Mouse (Mus musculus) C2C12 (cell line): ENCODE results near the gene Emc4. TPM values are rescaled to one million over a fixed set of nuclear protein-coding genes. Genes with fewer than 3 reads are reported as not detected.

ENCODE experiments used
- H3K27me3 ChIP-seq: one replicate; pipeline ENCODE4 v1.6.1; 2011; ENCODE audit not compliant: control insufficient read depth, insufficient read depth, insufficient read length
- H3K36me3 ChIP-seq: one replicate; pipeline ENCODE4 v1.6.1; 2011; ENCODE audit not compliant: control insufficient read depth, insufficient read depth
- H3K4me3 ChIP-seq: one replicate; pipeline ENCODE4 v1.5.1; 2011; ENCODE audit warnings: mild to moderate bottlenecking, control low read depth; ENCODE audit not compliant: poor library complexity, insufficient read depth, severe bottlenecking
- H3K79me2 ChIP-seq: one replicate; pipeline ENCODE4 v1.6.1; 2011; ENCODE audit not compliant: control insufficient read depth, insufficient read depth
- H3K79me3 ChIP-seq: one replicate; pipeline ENCODE4 v1.6.1; 2011; ENCODE audit warnings: low read depth, control low read depth
- H3ac ChIP-seq: one replicate; pipeline ENCODE3; 2011; ENCODE audit warnings: low read depth; ENCODE audit not compliant: control insufficient read depth, insufficient read length
- CEBPB ChIP-seq: IDR thresholded peaks from one replicate; pipeline ENCODE4 v1.6.1; 2011; ENCODE audit warnings: low read depth, mild to moderate bottlenecking, control low read depth, moderate library complexity
- CTCF ChIP-seq: IDR thresholded peaks from one replicate; pipeline ENCODE4 v1.5.1; 2011; ENCODE audit not compliant: control insufficient read depth, insufficient read depth, insufficient read length
- FOSL1 ChIP-seq: IDR thresholded peaks from one replicate; pipeline ENCODE4 v1.8.0; 2011; ENCODE audit warnings: mild to moderate bottlenecking, low read length; ENCODE audit not compliant: poor library complexity, insufficient read depth, severe bottlenecking
- MAX ChIP-seq: IDR thresholded peaks from one replicate; pipeline ENCODE4 v1.6.1; 2011; ENCODE audit warnings: mild to moderate bottlenecking, control low read depth
- MYOD1 ChIP-seq: IDR thresholded peaks from one replicate; pipeline ENCODE4 v1.6.1; 2011; ENCODE audit warnings: low read depth; ENCODE audit not compliant: control insufficient read depth, insufficient read length
- MYOG ChIP-seq: IDR thresholded peaks from one replicate; pipeline ENCODE4 v1.6.1; 2011; ENCODE audit not compliant: control insufficient read depth, insufficient read length; ENCODE audit errors: extremely low read depth
- USF1 ChIP-seq: IDR thresholded peaks from one replicate; pipeline ENCODE4 v1.6.1; 2011; ENCODE audit warnings: low read depth, mild to moderate bottlenecking, control low read depth, moderate library complexity
- polyA plus RNA-seq: library from polyadenylated mRNA; unstranded; fragments of >200 nt; fragmentation: generic; extraction: Trizol; gene quantifications from one replicate; pipeline ENCODE4 v1.2.1, GENCODE M21; 2012; ENCODE audit warnings: missing spikeins

The Emc4 gene
- polyA plus RNA-seq, 1 experiment = 152 TPM

DNA sequence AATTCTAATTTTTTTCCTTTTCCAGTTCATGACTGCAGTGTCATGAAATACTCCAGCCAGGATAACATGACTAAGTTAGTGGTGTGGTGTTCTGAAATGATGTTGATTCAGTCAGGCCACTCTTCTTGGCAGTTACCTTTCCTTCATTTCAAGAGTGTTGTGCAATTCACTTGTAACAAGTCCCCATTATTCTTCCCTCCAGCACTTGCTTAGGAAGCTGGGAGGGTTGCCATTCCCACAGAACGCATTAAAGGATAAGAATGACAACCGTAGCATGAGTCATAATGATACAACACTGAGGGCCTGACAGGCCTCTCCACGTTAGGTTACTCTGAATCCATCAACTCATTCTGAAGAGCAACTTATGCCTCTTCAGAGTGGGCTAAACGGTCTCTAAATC is 5.3 kb upstream of the Emc4 start:
- no peaks in the 10 kb centered on the region for H3K36me3 ChIP-seq
- no peak overlapping the region for H3ac ChIP-seq
- H3K79me3 ChIP-seq = no peaks in the 10 kb centered on the region
- TF ChIP-seq FOSL1 = peak; percentile 41
- no peak for TF ChIP-seq CTCF
- no peak for TF ChIP-seq MYOG
- no peak for TF ChIP-seq MYOD1
- no peak for TF ChIP-seq USF1
- TF ChIP-seq MAX = no peak
- peak; percentile 100 for TF ChIP-seq CEBPB
- no peaks in the 10 kb centered on the region for H3K79me2 ChIP-seq
- no peak overlapping the region for H3K4me3 ChIP-seq
- no peaks in the 10 kb centered on the region for H3K27me3 ChIP-seq

DNA sequence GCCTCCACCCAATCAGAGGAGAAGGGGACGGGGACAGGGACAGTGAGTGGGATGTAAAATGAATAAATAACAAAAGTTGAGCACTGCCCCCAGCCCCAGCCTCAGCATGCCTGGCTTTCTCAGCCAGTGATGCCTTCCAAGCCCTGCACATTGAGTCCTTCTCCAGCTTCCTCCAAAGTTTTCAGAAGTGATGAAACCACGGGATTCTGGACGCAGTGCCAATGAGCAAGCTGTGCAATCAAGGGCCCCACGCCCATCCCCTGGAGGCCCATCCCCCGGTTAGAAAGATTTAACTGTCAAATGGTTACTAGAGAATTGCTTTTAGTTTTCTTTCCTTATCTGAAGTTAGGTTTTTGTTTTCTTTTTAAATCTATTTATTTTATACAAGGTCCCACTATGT is 2.1 kb upstream of the Emc4 start:
- Histone ChIP-seq H3K79me3 (peaks cover 18% of the 10 kb centered on the region), H3K4me3 (no peak overlapping the region), H3ac (no peak overlapping the region), H3K79me2 (peaks cover 32% of the 10 kb centered on the region), H3K27me3 (no peaks in the 10 kb centered on the region), H3K36me3 (peaks cover 6% of the 10 kb centered on the region)
- TF ChIP-seq MYOG (no peak), USF1 (no peak), CTCF (no peak), MYOD1 (no peak), FOSL1 (no peak), CEBPB (no peak), MAX (no peak)

DNA sequence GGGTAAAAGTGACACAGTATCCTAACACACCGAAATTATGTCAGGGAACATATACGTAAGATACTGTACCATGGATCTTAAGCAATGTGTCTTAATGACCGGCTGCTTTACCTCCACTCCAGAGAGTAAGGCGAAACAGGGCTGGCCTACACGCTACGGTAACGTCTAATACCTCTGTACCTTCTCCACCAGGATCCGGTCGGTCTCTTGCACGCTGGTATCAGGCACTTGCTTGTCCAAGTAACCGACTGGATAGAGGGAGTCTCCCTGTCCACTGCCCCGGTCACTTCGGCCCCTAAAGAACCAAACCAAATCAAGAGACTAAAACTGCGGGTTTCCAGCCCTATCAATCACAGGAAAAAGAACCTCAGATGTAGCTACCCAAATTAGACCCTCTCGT is 605 bp downstream of the Emc4 start:
- Histone ChIP-seq H3ac (peak overlapping the region; percentile 50), H3K36me3 (peaks cover 23% of the 10 kb centered on the region)

DNA sequence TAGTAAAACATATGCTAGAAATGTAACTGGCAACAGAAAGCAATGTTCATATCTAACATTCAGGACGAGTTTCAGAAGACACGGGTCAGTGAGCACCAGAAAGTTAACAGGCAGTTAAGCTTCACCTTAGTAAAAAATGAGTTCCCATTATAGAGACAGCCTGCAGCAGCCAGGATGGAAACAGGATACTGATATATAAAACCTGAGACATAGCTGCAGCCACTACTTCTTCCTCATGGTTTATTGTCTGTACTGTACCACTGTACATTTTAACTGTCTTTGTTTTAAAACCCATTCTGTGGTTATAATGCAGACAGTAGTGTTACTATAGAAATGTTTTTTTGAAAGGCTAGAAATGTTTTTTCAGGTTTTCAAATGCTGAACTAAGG is 7.1 kb downstream of the Emc4 start:
- H3K79me3 ChIP-seq = peaks cover 1% of the 10 kb centered on the region
- TF ChIP-seq MYOD1 = no peak
- TF ChIP-seq MYOG = no peak
- TF ChIP-seq MAX = no peak
- TF ChIP-seq CEBPB = no peak
- no peak for TF ChIP-seq CTCF
- no peak for TF ChIP-seq USF1
- no peak for TF ChIP-seq FOSL1
- no peaks in the 10 kb centered on the region for H3K27me3 ChIP-seq
- peaks cover 50% of the 10 kb centered on the region for H3K36me3 ChIP-seq
- H3ac ChIP-seq = no peak overlapping the region
- H3K4me3 ChIP-seq = no peak overlapping the region
- H3K79me2 ChIP-seq = peaks cover 16% of the 10 kb centered on the region

More for the DNA sequence above, 605 bp downstream of the Emc4 start:
- Histone ChIP-seq H3K79me3 (peaks cover 18% of the 10 kb centered on the region), H3K27me3 (no peaks in the 10 kb centered on the region), H3K4me3 (peak overlapping the region; percentile 98), H3K79me2 (peaks cover 39% of the 10 kb centered on the region)
- TF ChIP-seq MYOD1 = no peak
- TF ChIP-seq MYOG = no peak
- no peak for TF ChIP-seq CEBPB

DNA sequence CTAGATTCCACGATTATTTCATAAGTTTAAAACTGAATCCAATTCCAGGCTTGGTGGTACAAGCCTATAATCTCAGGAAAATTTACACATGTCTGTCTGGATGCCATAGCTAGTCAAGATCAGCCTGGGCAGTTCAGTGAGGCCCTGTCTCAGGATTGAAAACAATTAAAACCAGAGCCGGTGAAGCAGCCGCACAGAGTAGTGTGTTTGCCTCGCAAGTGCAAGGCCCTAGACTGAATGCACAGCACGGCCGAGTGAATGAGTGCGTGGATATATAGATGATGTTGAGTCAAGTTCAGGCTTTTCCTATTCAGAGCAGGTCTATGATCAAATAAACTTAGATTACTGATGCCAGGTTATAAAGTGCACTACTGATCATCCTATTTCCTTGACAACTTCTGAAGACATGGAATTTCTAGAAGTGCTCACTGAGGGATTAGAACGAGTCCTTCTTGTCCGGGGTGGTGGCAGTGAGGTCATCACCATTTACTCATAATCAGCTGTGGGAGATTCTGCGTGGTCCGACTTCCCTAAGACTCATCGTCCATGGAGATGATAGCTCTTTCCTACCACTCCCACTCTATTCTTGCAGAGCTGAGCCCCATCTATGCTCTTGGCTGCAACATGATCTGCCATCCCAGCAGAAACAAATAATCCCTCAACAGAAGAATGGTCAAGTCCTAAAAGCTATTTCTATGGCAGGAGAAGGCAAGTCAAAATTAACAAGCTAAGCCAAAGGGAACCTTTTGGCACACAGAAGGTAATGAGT is 7.6 kb downstream of the Emc4 start:
- Histone ChIP-seq H3K27me3 (no peaks in the 10 kb centered on the region), H3K79me3 (no peaks in the 10 kb centered on the region), H3K36me3 (peaks cover 50% of the 10 kb centered on the region), H3K79me2 (peaks cover 10% of the 10 kb centered on the region), H3K4me3 (no peak overlapping the region), H3ac (no peak overlapping the region)
- TF ChIP-seq MAX (no peak), MYOD1 (no peak), CTCF (no peak), MYOG (no peak), FOSL1 (no peak), CEBPB (no peak), USF1 (no peak)

DNA sequence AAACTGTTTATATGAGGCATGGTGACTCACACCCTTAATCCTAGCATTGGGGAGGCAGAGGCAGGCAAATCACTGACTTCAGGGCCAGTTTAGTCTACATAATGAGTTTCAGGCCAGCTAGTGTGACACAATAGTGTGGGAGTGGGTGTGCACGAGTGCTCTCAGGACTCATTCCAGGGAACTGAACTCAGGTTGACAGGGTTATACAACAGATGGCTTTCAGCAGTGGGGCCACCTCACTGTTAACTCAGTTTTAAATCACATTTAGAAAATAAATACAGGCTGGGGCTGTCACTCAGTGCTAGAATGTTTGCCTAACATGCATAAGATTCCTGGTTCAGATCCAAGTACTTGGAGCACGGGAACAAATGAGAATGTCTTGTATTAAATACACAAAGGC is 8.2 kb downstream of the Emc4 start:
- H3K4me3 ChIP-seq = no peak overlapping the region
- H3K36me3 ChIP-seq = peaks cover 50% of the 10 kb centered on the region
- no peaks in the 10 kb centered on the region for H3K27me3 ChIP-seq
- H3K79me3 ChIP-seq = no peaks in the 10 kb centered on the region
- no peak overlapping the region for H3ac ChIP-seq
- TF ChIP-seq MAX (no peak), MYOD1 (peak; percentile 61), CEBPB (no peak)
- peaks cover 4% of the 10 kb centered on the region for H3K79me2 ChIP-seq
